Mouse (Mus musculus): ENCODE measurements around the gene C1galt1. TPM values are rescaled to one million over a fixed set of nuclear protein-coding genes. Genes with fewer than 3 reads are reported as not detected.

C1galt1 gene
- total RNA-seq, 2 experiments from 2014 or later: 16.4 to 17.2 TPM

DNA sequence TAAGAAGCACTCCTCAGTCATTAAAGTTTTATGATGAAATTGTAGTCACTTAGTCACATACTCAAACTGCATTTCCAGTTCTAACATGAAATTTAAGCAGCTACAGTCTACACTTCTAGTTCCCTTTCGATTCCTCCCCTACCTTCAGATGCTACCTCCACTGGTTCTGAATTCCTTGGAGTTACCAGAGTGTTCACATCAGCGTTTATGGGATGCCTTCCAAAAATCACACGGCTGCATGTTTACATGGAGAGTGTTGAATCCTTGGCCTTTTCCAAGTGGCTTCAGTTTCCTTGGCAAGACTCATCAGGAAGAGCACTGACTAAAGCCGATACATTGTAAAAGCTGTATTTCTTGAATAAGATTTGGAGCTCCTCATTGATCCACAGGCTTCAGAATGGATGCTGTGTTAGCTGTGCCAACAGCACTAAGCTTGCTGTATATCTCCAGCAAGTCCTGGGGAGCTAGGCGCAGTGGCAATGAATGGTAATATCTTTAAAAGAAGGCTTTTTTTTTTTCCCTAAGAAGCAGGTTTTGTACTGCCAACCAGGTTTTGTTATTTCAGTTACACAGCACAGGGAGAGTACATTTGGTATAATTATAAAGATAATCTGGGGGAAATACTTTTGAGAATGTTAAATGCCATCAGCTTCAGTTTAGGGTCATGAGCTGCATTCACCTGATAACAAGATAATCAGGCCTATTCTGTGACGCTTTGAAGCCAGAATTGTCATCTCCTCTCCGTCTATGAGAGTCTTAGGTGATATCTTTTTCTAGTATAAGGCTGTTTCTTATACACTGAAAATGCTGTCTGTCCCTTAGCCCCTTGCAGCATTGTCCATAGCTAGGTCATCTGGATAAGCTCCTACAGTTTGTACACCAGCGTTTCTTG, 13.0 kb downstream of the C1galt1 start:
- no peak for DNase-seq
- intact Hi-C loops (cut with DNase I): no loop called here

DNA sequence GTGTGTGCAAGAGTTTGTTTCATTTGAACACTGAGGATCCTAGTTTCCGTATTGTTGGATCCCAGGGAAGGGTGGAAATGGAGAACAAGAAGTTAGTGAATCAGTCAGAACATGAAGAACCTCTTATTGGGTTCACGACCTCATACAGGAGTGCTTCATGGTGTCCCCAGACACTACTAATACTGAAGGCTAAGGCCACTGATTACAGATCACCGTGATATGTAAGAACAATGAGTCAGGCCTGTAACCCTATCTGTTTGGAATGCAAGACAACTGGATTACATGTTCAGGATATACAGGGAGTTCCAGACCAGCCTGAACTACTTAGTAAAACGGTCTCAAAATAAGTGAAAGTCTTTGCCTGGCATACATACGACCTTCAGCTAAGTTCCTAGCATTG, 13.9 kb downstream of the C1galt1 start:
- intact Hi-C loops (cut with DNase I): no loop called here
- no peak for DNase-seq

DNA sequence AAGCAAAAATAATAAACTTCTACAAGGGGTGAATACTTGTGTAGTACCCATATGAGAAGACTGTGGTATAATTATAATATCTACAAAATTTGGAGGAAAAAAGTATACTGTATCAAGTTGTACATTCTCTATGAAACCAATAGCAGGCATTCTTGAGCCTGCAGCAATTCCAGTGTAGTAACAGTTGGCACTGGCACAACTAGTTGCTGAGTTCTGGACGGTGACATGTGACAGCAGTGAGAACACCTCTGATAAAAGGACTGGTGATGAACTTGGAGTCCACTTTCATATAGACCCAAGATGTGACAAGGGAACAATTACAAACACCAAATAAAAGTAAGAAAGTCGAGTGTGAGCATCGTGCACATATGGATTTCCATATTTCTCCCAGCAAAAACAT, 14.5 kb downstream of the C1galt1 start:
- intact Hi-C loops (cut with DNase I): no loop called here
- no peak for DNase-seq

DNA sequence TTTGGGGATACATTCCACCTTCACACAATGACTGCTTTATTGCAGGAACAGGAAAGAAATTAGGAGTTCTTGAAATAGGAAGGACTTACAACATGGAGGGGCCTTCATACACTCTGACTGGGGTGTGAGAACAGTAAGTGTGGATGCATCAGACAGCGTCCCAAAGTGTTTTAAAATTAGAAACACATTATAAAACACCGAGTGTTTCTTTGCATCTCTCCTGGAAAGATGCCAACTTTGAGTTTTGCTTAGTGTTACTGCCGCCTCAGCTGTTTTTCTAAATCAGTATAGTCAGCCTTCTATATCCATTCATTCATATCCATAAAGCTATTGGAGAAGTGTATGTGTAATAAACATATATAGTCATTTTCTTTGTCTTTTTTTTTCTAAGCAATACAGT, 16.4 kb downstream of the C1galt1 start:
- DNase-seq: no peak
- intact Hi-C loops (cut with DNase I): no loop called here

DNA sequence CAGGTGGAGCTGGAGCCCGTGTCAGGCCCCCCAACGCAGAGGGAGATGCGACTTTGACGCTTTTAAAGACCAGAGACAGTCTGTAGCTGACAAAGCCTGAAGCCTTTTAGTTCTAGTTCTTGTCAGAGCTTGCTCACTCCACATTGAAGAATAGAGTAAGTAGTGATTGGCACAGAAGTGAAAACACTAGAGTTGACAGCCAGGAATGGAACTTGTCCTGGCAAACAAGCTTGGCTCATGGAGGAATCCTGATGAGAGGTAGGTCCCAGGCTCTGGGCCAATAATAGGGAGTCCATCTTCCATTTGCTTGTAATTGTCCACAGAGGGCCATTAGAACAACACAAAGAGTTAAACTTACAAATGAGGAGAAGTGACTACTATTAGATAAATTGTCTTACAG, 18.7 kb downstream of the C1galt1 start:
- DNase-seq: no peak
- intact Hi-C loops (cut with DNase I): no loop called here

DNA sequence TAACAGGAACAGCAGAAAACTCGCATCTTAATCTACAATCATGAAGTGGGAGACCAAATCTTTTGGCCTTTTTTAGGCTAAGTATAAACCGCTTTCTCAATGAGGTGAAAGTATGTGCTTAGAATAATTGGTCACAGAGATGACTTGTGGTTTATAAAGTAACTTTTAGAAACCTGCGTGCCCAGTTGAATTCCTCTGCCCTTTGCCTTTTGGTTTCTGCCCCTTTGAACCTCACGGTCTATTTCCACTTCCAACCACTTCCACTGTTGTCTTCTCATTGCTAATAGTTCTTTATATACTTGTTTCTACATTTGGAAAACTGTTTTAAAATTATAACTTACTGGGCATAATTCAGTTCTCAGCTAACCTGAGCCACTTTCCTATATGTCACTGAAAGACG, 32.2 kb downstream of the C1galt1 start:
- DNase-seq: no peak
- intact Hi-C loops (cut with DNase I): no loop called here

DNA sequence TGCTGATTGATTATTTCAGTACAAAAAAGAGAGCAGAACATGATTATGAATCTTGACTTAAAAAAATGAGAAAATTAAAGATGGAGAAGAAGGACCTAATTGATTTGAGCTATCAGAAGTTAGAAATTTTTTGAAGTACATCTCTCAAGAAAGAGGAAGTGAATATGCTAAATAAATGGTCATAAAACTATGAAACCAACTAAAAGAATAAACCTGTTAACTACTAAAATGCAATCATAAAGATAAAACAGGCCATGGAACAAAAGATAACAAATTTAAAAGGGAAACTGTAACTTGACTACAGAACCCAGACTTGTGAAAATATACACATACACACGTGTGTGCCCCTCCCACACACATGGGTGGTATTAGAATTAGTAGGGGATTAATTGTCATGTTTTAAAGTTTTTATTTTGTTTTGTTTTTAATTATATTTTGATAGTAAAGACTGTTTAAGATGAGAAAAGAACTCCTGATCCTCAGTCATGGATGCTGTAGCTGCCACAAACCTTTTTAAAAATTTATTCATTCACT, 37.0 kb downstream of the C1galt1 start:
- intact Hi-C loops (cut with DNase I): no loop called here

DNA sequence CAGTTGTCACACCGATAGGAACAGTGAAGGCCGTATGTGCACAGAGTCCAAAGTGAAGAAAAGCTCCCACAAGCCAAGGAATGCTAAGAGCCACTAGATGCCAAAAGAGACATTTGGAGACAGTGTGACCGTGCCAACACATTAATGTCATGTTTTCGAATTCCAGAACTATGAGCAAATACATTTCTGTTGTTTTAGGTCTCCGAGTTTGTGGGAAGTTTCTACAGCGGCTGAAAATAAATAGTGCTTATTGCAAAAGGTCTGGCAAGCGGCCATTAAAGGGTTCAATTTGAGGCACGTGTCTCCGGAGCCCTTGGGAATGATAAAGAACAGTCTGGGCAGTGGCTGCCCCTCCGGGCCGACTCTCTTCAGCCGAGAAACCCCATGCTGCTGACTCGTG, 37.9 kb downstream of the C1galt1 start:
- DNase-seq: no peak
- intact Hi-C loops (cut with DNase I): no loop called here

More for the DNA sequence above, 37.0 kb downstream of the C1galt1 start:
- no peak for DNase-seq

DNA sequence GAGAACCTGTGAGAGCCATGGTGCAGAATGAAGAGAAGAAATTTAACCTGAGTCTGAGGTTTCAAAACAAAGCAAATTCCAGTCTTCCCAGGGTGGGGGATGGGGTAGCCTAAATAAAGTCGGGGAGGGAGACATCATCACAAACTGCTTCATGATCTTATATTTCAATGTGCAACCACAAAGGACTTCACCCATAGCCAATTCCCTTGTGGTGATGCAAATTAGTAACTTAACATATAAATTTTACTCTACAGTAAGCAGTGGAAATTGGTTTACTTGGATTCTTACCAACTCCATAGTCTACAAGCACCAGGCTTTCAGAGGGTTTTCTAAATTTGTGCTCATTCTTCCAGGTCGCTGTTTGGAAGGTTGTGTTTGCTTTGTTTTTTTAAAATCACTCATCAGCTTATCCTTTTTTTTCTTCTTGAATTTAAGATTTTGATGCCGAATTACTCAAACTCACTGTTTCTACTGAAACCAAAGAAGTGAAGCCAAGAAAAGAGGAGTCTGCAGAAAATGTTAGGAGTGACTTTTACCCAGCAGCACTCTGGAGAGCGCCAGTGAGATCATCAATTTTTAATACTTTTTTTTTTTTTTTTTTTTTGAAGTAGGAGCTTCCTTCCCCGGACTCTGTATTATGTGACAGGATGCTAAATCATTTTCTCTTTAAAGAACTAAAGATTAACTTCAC, 41.5 kb downstream of the C1galt1 start:
- no peak for DNase-seq
- intact Hi-C loops (cut with DNase I): no loop called here

DNA sequence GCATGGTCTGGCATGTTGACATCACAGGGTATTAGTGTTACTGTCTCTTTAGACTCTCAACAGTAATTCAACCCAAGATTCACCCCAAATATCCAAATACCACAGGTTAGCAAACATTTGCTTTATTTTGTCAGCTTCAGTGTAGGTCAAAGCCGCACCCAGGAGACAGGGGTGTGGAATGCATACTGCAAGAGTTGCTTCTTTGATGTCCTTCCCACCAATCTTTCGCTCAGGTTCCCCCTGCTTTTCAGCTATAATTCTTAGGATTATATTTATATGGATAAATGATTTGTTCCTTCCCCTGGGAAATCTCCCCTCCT, 42.0 kb downstream of the C1galt1 start:
- no peak for DNase-seq
- intact Hi-C loops (cut with DNase I): no loop called here

DNA sequence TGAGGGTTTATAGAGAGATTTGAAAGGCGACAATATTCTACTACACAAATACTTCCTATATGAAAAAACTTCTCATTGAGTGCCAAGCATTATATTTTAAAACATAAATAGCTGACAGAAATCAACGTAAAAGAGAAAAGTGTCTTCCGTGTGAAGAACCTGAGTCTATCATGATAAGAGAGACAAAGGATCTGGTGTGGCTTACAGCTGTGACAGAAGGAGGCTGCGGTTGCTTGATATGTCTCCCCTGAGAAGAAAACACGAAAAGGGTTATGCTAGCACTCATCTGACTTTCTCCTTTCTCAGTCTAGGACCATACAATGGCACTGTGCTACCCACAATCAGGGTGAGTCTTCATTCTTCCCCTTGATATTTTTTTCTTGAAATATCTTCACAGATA, 51.7 kb downstream of the C1galt1 start:
- intact Hi-C loops (cut with DNase I): no loop called here

DNA sequence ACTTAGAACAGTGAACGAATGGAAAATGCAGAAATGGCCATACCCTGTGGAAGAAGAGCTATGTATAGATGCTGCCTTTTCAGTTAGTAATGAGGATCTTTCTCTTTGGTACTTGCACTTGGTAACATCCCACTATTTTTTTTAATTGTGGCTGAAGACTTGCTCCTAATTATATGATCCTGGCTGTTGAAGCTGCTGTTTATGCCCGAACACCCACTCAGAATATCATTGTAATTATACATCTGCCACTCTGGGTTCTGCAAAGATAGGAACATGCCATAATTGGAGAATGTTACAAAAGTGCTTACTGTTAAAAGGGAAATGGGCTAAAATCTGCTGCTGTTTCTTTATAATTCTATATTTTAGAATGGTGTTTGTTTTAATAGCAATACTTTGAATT, 67.4 kb downstream of the C1galt1 start:
- DNase-seq: no peak
- intact Hi-C loops (cut with DNase I): no loop called here

More for the DNA sequence above, 51.7 kb downstream of the C1galt1 start:
- no peak for DNase-seq

Other genes starting within 250 kb of the C1galt1 start
- 10 to 100 TPM; 99.3 to 99.8 TPM for gene Asns, start 151.6 kb upstream of the C1galt1 start, total RNA-seq (2021)